Mouse (Mus musculus) liver, embryonic 14.5 days (tissue): ENCODE measurements around the gene Anks1b.

Source experiments
- CTCF ChIP-seq: IDR thresholded peaks from 2 replicates; pipeline ENCODE4 v1.5.1; 2016; ENCODE audit warnings: antibody characterized with exemption, low read depth, control low read depth
- EP300 ChIP-seq: IDR thresholded peaks from 2 replicates; pipeline ENCODE4 v1.6.1; 2016; ENCODE audit warnings: antibody characterized with exemption, low read depth

DNA sequence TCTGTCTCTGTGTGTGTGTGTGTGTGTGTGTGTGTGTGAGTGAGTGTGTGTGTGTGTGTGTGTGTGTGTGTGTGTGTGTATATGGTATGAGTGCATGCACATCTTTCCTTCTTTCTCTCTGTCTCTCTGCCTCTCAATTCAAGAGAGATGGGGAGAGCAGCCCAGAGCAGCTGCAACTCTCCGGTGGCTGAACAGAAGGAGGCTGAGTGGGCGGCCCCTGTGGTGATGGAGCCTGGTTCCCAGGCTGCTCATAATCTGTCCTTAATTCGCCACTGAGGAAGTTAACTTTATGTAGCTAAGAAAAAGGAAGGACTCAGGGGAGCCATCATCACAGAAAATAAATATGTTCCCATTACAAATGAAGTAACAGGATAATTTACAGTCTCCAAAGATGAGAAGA, 723.3 kb downstream of the Anks1b start:
- TF ChIP-seq CTCF (no peak), EP300 (no peak)
